Mouse (Mus musculus): ENCODE data around the gene Gm14692.
"Not testable (repeated sequence)": the region's sequence is repeated elsewhere in the genome, so short reads cannot be mapped to it uniquely, and the experiment has no call there.

The Gm14692 gene

DNA sequence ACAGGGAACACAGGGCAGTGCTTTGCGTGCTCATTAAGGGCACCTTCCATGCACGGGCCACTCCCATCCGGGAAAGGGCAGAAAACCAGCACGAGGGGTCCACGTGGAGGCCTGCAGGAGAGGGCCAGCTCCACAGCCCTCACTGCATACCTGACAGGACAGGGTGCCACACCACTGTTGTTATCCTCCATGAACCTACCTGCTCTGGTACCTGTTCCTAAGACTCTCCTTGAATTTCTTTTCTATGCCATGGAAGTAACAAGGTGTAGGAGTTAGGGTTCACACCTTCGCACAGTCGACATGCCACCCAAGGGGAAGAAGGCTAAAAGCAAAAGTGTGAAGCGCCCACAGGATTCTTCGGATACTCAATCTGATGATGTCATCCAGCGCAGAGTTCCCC lies at the start of gene Gm14692:
Gene Gm14692, plus strand, starts transcription at position 301 of the 400 bp plus-strand sequence.
- DNase-seq (ENCODE audit: low spot score): not testable (repeated sequence)

DNA sequence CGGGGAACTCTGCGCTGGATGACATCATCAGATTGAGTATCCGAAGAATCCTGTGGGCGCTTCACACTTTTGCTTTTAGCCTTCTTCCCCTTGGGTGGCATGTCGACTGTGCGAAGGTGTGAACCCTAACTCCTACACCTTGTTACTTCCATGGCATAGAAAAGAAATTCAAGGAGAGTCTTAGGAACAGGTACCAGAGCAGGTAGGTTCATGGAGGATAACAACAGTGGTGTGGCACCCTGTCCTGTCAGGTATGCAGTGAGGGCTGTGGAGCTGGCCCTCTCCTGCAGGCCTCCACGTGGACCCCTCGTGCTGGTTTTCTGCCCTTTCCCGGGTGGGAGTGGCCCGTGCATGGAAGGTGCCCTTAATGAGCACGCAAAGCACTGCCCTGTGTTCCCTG lies 2.0 kb upstream of the Gm14692 start, which contains the start of gene Gm1140:
Gene Gm1140, minus strand, starts transcription at position 101 of the 400 bp plus-strand sequence.
- DNase-seq (ENCODE audit: low spot score): not testable (repeated sequence)
